Mouse (Mus musculus) telencephalon, adult 2 months (tissue): ENCODE measurements around the gene Gm20388.
"Not testable (repeated sequence)": the region's sequence is repeated elsewhere in the genome, so short reads cannot be mapped to it uniquely, and the experiment has no call there.

Source experiments
- DNase-seq: peaks from one replicate; pipeline ENCODE4 v3.0.0-alpha.2; 2011; ENCODE audit warnings: low read depth, low spot score

Gm20388 gene

DNA sequence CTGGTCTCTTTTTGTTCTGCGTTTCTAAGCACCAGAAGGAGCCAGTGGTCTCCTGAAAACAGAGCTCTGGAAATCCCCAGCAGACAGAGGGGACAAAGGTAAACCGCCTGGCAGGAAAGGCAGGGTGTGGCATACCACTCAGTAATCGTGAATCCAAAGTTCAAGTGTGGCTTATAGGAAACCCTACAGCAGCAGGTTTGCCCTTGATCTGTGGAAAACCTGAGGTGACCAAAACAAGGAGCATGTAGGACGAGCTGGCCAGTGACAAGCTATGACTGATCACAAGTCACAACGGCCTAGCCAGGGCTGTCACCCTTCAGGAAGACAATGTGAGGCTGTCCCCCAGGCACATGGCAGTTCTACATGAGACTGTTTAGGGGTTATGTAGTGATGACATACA lies 3140.8 kb downstream of the Gm20388 start:
- DNase-seq: no peak

DNA sequence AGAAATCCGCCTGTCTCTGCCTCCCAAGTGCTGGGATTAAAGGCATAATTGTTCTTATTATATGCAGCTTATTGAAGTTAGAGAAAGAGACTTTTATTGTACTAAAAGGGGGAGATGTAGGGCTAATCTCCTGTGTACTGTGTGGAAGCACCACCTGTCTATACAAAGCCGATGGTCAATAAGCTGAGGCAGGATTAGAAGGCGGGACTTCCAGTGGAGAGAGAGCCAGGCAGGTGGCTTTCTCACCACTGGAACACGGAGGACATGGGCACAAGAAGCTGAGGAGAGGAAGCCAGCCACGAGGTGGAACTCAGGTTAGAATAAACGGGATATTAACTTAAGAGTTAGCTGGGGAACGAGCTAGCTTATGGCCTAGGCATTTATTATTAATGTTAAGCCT lies 3152.1 kb downstream of the Gm20388 start, which contains the start of gene Spg7:
Gene Spg7 (plus strand): TSS at position 222 of the 400 bp plus-strand sequence.
- no peak for DNase-seq

DNA sequence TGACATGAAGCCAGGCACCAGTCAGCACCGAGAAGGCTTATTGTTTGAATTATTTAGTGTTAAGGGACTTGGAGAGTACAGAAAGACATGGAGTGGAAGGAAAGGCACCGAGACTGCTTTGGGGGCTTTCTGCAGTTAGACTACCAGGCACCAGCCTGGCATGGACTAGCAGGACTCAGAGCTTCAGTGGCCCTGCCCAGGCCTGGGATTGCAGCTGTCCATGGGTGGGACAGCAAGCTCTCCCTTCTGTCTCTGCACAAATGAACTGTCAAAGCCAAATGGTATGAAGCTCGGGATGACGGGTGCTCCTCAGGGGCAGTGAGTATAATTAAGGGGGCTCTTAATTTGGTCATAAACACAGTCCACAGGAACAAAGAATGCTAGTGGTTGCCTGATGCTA lies 3153.4 kb downstream of the Gm20388 start:
- no peak for DNase-seq

DNA sequence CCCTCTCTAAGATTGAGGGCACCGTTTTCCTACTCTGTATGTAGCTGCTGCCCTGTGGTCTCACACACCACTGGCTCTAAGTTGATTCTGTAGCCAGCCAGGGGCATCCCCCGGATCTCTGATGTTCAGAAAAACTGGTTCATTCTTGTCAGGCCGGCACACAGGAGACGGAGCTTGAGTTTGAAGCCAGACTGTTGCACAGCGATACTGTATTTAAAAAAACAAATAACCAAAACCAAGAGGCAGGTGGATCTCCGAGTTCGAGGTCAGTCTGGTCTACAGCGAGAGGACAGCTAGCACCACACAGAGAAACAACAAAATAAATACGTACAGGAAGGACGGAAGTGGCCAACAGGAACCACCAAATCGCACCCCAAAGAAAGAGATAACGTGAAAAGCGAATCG lies 3154.2 kb downstream of the Gm20388 start:
- no peak for DNase-seq

DNA sequence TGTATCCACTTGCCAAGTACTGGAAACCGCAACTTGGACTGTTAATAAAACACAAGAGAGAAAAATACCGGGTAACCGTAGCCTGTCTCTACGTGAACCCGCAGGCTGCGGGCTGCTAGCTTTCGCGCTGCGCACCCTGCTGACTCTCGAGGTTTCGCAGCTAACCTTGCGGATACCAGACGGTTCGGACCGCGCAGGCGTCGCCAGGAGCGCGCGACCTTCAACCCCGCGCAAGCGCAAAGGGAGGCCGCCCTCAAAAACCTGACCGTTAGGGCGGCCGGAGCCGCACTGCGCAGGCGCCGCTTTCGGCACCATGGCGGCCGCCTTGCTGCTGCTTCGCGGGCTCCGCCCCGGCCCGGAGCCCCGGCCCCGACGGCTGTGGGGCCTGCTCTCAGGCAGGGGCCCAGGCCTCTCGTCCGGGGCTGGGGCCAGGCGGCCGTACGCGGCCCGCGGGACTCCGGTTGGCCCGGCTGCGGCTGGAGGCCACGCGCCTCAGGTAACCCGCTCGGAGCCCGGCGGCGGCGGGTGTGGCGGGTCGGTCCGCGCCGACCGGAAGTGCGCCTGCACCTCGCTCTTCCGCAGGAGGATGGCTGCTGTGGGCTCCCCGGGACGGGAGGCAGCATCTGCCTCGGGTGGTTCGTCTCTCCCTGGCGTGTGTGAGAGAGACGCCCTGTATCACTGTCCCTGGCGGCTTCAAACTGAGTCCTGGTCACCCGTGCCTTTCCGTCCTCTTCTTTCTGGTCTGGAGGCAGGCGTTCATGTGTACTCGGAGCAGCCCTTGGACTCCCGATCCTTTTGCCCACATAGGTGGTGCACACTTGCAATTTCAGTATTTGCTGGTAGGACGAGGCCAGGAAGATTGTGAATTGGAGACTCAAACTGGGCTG lies 3154.8 kb downstream of the Gm20388 start:
- peak; percentile 95 for DNase-seq

DNA sequence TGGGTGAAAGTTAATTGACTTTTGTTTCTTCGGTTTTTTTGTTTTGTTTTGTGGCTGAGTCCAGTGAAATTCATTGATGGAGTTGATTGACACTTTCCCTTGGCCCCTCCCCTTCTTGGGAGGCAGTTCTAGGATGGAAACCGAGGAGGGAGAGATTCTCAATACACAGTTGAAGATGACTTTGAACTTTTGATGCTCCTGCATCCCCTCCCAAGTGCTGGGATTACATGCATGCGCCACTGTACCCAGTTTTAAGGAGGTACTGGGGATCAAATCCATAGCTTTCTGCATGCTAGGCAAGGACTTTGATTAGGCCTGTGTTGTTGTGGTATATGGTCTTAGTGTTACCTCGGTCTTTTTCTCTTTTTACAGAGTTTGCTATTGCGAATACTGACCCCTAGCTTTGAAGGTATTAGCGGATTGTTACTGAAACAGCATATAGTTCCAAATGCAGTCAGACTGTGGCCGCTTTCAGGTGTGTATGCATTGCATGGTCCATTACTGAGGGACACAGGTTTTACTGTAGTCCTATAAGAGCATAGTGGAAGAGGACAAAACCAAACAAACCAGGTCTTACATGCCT lies 3155.6 kb downstream of the Gm20388 start:
- DNase-seq: no peak

DNA sequence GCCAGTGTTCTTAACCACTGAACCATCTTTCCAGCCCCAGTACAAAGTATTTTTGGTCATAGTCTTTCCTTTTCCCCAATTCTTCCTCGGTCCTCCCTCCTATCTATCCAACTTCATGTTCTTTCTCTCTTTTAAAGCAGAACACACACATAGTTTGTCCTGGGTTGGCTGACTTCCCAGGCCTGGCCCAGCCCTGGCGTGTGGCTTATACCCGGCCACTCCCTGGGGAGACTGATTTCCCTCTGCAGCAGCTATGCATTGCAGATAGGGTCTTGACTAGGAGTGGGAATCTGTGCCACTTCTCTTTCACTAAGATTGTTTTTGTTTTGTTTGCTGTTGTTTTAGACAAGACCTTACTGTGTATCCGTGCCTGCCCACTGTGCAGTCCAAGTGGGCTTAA lies 3160.5 kb downstream of the Gm20388 start:
- no peak for DNase-seq

DNA sequence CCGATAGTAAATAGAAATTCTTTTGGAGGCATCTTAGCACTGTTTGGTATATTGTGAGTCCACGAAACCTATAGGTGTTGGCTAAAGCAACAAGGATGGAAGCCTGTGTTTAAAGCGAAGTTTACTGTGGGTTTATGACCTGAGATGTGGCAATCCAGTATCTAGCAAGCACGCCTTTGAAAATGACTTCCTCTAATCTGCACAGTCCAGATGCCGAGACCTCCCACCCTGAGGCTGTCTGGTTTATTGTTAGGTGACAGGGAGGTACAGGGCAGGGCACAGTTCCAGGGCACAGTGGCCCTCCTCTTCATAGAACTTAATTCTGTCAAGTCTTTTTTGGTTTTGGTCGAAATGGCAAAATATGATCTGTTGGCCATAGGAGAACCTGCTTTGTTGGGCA lies 3166.6 kb downstream of the Gm20388 start:
- DNase-seq: no peak

DNA sequence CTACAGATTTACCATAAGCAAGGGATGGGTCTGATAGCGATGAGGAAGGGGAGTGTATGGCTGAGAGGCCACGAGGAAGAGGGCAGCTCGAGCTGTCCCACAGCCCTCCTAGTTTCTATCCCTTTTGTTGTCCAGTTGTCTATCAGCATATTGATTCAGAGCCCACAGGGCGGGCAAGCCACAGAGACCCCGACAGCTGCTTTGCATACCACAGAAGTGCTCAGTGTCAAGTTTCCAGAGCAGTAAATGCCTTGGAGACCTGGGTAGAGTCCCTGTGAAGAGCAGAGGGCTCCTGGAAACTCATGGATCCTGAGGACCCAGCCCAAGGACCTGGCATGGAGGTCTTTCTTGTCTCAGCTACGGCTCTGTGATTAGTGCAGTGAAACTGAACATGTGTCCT lies 3172.4 kb downstream of the Gm20388 start:
- no peak for DNase-seq

DNA sequence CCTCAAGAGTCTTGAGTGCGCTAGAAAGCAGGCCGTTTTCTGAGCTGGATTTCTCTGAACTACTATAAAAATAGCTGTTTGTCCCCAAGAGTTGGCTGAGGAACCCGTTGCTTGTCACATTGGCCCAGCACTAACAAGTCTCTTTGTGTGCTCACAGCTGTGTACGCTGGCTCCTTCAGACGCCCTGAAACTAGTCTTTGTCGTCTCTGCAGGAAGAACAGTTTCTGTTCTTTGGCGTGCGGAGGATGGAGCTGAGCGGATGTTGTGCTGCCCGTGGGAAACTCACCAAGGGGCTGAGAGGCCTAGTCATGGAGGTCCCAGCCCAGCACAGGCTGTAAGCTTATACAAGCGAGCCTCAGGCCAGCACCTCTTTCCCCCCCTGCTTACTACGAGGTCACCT lies 3173.0 kb downstream of the Gm20388 start:
- peak; percentile 61 for DNase-seq

DNA sequence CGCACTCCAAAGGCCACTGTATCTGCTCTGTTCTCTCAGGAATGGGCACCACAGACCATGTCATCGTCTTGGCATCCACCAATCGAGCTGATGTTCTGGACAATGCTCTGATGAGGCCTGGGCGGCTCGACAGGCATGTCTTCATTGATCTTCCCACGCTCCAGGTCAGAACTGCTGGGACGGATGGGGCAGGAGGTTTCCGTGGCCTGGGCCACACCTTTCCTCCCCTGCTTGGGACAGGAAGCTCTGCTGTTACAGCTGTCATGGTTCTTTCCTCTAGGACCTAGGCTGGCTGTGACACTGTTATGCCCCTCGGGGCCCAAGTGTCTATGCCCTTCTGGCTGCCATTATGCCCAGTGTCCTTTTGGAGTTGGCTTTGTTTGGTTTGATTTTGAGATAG lies 3176.6 kb downstream of the Gm20388 start:
- no peak for DNase-seq

DNA sequence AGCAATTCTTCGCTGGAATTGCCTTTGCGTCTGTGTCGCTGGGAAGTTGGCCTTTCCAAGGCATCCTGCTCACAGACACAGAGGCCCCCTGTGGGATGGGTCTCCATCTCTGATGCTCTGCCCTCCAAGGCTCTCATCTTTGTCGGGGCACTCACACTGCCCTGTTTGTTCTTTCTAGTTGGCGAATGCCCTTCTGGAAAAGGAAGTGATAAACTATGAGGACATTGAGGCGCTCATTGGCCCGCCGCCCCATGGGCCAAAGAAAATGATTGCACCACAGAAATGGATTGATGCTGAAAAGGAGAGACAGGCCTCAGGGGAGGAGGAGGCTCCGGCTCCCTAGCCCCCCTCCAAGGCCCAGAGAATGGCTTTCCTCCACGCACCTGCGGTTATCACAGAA lies 3186.6 kb downstream of the Gm20388 start:
- DNase-seq: no peak

DNA sequence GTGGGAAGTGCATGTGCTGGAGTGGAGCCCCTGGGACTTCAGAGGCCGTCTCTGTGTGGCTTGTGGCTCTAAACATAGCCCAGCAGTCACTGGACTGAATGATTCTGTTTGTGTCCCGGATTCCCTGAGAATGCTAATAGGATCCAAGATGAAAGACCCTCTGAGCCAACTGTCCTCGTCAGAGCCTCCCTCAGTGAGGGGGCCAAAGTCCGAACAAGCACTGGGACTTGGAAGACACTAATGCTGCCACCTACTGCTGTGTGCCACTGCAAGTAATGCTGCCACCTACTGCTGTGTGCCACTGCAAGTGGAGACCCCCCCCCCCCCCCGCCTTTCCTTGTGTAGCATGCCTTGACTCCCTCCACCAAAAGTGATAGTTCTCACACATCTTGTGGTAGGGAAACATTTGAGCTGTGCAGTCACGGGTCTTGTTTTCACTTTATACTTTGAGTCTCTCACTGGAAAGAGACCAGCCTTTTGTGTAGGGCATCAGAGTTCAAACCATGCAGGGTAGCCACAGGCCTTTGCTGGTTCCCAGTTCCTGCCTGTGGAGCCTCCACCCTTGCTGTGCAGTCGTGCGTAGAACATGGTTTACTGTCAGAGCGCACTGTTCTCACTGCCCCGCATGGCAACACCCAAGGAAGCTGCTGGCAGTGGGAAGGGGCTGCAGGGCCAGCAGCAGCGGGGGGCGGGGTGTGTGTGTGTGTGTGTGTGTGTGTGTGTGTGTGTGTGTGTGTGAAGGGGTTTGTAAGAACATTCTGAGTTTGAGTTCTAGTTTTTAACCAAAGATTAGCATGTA lies 3187.3 kb downstream of the Gm20388 start:
- DNase-seq: no peak

DNA sequence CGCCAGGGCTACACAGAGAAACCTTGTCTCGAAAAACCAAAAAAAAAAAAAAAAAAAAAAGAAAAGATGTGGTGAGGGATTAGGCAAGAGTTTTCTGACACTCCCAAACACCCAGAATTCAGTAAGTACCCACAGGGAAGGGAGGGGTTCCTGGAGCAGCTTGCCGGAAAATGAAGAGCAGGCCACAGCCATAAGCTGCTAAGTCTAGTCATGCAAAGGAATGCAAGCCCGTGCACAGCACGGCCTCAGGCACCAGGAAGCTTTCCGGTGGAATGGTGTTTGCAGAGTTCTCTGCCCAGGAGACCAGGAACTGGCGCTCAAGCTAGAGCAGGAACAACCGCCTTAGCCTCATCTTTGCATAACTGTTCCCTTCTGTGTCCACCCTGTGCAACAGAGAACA lies 3189.6 kb downstream of the Gm20388 start:
- DNase-seq: no peak

DNA sequence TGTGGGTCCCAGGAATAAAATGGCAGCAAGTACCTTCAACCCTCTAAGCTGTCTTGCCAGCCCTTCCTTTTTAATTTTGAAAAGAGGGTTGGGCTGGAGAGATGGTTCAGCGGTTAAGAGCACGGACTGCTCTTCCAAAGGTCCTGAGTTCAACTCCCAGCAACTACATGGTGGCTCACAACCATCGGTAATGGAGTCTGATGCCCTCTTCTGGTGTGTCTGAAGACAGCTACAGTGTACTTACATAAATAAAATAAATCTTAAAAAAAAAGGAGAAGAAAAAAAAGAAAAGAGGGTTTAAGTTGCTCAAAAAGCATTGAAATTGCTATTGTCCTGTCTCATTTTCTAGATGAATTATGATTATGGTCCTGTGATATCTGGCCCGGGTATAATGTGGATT lies 3190.6 kb downstream of the Gm20388 start:
- no peak for DNase-seq

DNA sequence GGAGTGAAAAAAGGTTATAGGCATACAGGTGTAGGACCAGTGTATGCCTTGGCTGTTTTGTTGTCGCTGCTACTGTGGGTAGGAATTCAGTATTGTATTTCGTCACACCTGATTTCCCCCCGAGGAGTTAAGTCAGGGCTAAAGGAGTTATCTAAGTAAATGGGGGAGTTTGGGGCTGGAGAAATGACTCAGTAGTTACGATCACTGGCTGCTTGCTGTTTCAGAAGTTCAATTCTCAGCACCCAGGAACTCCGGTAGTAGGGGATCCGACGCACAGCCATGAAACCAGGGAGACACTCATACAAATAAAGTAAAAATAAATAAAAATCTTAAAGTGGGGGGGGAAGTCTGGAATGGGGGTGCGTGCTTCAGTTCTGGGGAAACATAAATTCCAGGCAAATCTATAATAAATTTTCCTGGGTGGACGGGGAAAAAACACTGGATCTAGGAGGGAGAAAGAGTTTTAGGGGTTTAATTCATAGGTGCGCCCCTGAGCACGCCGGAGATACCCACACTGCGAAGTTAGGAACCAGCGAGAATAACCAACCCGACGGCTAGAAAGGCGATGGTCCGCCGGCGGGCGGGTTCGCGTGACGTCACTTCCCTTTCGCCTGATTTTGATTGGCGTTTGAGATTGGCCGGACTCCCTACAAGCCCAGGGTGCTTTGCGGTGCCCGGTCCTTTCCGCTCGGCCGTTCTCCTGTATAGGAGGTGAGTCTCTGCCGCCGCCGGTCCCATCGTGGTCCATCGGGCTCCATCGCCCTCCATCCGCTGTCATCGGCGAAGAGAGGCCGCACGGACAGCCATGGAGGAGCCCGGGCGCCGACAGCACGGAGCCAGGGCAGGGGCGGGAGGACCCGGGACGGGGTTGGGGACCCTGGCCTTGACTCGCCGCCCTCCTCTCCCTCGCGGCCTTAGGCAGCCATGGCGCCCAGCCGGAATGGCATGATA lies 3191.4 kb downstream of the Gm20388 start, which contains the start of gene Rpl13:
Gene Rpl13 (plus strand): TSS at position 616 of the 951 bp plus-strand sequence.
- peak; percentile 92 for DNase-seq

DNA sequence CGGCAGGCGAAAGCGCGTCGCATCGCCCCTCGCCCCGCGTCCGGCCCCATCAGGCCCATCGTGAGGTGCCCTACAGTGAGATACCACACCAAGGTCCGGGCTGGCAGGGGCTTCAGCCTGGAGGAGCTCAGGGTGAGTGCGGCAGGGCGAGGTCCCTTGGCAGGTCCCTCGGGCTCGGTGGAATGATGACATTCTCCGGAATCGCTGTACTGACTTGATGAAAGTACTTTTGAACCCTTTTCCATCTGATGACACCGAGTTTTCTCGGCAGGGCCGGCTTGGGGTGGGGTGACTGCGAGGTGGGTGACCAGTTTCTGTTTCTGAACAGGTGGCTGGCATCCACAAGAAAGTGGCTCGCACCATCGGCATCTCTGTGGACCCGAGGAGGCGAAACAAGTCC lies 3192.2 kb downstream of the Gm20388 start:
- not testable (repeated sequence) for DNase-seq

DNA sequence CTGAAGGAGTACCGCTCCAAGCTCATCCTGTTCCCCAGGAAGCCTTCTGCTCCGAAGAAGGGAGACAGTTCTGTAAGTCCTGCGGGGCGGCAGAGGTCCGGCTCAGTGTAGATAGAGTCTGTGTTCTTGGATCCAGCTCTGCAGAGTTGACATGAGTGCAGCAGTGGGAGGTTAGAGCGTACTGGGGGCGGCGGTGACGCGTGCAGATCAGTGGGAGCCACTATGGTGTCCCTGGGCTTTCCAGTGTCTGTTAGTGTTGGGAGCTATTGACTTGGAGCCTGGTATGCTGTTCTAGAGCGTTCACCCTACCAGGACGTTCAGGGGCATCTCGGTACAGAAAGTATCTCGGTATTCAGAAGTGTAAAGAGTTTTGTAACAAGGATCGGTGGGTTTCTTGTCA lies 3192.6 kb downstream of the Gm20388 start:
- DNase-seq: no peak

DNA sequence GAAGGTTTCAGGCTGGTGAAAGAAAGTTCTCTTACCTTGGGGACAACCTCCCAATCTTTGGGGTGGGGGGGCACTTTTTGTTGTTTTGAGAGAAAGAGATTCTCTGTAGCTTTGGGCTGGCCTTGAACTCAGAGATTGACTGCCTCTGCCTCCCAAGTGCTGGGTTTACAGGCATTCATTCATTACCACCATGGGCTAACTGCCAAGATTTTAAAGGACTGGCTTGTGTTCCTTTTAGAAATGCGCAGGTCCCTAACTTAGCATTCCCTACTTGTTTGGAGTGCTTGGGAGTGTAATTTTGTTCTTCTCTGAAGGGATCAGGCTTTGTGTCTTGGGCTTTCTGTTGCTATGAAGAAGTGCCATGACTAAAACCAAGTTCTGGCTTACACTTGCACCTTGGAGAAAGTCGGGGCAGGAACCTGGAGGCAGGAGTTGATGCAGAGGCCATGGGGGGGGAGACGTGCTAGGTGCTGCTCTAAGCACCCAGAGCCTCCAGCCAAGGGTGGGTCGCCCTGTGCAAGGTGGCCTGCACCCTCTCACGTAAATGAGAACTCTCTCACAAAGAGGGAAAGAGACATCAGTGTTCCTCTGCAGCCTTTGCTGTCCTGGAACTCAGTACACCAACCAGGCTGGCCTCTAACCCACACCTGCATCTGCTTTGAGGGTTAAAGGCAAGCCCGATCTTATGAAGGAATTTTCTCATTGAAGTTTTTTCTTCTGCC lies 3193.6 kb downstream of the Gm20388 start:
- DNase-seq: no peak

DNA sequence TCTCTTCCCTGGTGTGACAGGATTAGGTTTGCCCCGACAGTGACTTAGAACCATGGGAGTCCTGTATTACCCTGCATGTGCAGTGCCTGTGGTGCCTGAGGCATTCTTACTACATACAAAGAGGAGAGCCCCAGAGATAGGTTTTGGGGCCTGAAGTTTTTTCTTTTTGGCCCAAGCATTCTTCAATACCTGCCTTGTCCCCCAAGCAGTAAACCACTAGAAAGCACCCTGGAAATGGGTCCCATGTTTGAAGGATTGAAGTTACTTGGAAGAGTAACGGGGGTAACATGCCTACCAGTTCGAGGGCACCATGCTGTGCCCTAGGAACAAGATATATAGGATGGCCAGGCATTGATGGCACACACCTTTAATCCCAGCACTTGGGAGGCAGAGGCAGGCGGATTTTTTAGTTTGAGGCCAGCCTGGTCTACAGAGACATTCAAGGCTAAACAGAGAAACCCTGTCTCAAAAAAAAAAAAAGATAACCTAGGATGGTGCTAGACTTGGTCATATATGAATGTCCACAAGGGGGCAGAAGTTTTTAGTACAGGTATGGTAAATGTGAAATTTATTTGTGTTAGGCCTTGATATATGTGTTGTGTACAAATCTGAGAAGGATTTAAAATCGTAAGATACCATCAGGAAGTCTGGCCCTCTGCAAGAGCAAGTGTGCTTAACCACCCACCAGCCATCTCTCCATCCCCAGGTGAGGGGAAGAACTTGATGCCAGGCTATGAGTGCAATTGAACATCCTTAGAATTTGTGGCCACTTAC lies 3195.1 kb downstream of the Gm20388 start:
- no peak for DNase-seq
